Mouse (Mus musculus): ENCODE measurements around the gene Neto2.
"Not testable (repeated sequence)": the region's sequence is repeated elsewhere in the genome, so short reads cannot be mapped to it uniquely, and the experiment has no call there.

Gene Neto2

GRCm38 (mm10) chr8:85700751-85701351 lies at the start of gene Neto2:
Gene Neto2, minus strand, starts transcription at chr8:85700924.
- peak; percentile 77 for DNase-seq

- no peak for DNase-seq
Measured at GRCm38 (mm10) chr8:85745053-85745452, 44.3 kb upstream of the Neto2 start.

GRCm38 (mm10) chr8:85730545-85730944 lies 29.8 kb upstream of the Neto2 start:
- no peak for DNase-seq

DNA sequence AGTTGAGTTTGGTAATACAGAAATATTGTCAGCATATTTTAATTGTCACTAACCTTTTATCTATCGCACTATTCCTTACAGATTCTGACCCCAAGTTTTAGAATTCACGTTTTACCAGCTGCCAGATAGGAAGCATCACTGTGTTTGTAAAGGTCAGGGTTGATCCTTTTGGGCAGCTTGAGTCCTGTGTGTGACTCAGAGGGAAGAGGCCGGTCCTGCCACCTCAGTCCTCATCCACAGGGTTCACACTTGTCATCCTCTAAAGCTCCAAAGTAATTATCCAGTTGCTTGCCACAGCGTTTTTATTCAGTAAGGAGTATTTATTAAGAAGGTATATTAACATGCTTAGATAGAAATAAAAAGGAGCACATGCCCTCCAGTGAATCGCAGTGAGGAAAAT lies 16.5 kb upstream of the Neto2 start:
- DNase-seq, result no peak

GRCm38 (mm10) chr8:85716696-85717095 lies 16.0 kb upstream of the Neto2 start:
- no peak for DNase-seq

DNA sequence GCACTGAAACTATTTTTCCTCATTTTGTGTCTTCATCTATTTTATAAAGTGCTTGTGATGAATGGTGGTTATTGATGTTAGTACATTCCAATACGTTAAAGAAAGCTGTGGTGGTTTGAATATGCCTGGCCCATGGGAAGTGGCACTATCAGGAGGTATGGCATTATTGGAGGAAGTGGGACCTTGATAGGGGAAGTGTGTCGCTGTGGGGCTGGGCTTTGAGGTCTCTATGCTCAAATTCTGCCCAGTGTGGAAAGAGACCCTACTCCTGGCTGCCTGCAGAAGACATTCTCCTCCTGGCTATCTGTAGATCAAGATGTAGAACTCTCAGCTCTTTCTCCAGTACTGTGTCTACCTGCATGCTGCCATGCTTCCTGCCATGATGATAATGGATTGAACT lies 6.3 kb upstream of the Neto2 start:
- DNase-seq, result no peak

DNA sequence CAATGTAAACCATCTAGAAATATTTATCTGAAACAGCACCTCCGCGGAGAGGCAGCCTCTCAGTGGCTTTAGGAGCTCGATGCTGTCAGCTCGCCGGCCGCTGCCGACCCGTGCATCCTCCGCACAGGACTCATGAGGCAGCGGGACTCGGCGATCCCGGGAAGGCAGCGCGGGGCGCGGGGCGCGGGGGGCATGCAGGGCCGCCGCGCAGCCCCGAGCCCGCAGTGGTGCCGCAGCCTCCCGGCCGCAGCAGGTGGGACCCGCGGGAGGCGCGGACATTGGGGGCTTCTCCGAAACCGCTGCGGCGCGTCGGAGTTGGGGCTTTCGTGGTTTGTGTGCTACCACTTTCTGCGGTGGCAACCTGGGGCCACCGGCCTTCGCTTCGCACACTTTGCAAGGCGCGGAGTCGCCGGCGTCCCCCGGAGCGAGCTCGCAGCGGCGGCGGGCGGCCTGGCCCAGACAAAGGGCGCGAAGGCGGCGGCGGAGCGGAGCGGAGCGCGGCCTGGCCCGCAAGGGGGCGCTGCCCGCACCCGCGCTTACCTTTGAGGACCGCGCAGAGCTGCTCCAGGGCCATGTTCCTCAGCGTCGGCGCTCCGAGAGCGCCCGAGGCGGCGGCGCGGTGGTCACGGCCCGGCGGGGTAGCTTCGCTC lies 498 bp downstream of the Neto2 start:
- peak; percentile 54 for DNase-seq

GRCm38 (mm10) chr8:85699051-85699450 lies 1.7 kb downstream of the Neto2 start:
- DNase-seq, result peak; percentile 77

DNA sequence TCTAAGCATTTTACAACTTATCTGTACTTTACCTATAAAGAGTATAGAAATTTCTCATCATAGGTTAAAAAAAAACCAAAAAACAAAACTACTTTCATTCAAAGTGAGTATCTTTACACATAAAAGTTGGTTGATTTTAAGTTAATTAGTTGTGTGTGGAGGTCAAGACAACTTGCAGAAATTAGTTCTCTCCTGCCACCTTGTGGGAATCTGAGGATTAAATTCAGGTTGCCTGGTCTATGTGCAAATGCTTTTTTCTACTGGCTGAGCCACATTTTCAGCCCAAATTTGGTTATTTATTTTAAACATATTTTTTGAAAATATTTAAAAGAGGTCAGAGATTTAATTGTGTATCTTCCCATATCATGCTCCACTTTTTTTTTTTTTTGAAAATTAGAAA lies 35.6 kb downstream of the Neto2 start:
- DNase-seq, result no peak

DNA sequence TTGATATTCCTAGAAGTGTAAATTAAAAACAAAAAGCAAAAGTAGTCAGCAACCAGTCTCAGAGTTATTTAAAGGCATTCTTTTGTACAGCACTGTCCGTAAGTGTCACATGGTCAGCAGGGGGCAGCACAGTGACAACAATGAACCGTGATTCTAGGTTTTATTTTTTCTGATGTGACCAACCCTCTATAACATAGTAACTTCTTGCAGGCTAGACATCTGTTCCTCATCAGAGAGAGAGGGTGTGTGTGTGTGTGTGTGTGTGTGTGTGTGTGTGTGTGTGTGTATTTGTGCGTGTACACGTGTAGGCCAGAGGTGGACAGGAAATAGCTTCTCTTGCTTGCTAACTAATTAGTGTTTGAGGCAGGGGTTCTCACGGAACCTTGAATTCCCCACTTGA lies 38.7 kb downstream of the Neto2 start:
- peak; percentile 43 for DNase-seq

- DNase-seq, result no peak
Measured at GRCm38 (mm10) chr8:85651201-85651600, 49.5 kb downstream of the Neto2 start.

- DNase-seq, result no peak
Measured at GRCm38 (mm10) chr8:85648553-85648952, 52.2 kb downstream of the Neto2 start.

GRCm38 (mm10) chr8:85644921-85645665 lies 55.6 kb downstream of the Neto2 start:
- no peak for DNase-seq

GRCm38 (mm10) chr8:85624450-85624849 lies 76.3 kb downstream of the Neto2 start:
- DNase-seq, result no peak

DNA sequence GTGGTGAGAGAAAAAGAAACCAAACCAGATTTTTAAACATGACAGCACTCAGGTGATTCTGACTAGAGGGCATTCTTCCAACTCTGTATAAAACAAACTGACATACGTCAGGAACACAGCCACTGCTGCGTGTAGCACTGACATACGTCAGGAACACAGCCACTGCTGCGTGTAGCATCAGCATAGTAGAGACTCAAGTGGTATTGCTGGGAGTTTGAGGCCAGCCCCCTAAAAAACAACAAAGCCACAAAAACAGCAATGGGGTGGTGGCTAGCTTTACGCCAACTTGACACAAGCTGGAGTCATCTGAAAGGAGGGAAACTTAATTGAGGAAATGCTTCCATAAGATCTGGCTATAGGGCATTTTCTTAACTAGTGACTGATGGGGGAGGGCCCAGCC lies 77.5 kb downstream of the Neto2 start:
- DNase-seq, result no peak

DNA sequence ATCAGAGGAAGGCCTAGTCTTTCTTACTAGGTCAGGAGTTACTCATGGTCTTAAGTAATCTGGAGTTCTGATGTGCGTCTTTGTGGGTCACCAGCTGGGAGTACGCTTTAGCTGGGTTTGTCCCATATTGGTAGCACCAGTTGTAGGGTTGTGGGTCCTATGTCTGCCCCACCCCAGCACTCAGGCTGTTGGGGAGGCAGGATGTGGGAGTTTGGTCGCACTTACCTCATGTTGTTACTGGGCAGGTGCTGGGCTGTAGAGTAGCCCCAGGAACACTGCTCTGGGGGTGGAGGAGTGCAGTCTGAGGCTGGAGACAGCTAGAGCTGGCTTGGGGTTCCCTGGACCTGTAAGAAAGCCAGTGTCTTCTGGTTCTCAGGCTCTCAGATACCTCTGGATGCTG lies 81.9 kb downstream of the Neto2 start:
- DNase-seq, result no peak

DNA sequence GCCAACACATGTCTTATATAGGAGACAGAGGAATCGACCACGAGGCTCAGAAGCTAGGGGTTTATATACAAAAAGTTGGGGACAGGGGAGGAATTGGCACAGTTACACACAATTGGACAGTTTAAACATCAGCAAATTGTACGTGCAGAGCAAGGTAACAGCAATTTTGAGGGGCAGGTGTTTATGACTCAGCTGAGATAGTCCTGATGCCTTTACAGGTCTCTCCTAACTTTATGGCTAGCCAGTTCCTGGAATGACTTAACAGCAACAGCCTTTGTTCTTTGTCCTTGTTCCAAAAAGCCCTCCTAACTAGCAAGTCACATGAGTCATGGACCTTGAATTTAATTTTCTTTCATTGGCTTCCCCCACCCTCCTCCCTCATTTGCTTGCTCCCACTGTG lies 83.6 kb downstream of the Neto2 start:
- DNase-seq, result not testable (repeated sequence)

DNA sequence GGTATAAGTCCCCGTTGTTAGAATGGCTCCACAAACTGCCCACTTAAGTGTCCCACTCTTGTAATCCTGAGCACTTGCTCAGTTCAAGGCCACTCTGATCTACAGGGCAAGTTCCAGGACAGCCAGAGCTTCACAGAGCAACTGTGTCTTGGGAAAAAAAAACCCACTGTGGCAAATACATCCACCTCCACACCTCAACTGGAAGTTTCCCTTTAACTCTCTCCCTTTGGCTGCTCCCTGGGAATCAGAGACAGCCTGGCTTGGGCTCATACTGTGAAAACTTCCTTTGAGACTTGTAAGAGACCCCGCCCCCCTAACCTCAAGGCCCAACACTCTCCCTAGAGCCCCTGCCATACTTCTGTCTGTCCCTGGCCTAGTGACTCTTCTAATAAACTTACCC lies 91.9 kb downstream of the Neto2 start:
- no peak for DNase-seq

GRCm38 (mm10) chr8:85607804-85608203 lies 92.9 kb downstream of the Neto2 start:
- DNase-seq, result no peak

DNA sequence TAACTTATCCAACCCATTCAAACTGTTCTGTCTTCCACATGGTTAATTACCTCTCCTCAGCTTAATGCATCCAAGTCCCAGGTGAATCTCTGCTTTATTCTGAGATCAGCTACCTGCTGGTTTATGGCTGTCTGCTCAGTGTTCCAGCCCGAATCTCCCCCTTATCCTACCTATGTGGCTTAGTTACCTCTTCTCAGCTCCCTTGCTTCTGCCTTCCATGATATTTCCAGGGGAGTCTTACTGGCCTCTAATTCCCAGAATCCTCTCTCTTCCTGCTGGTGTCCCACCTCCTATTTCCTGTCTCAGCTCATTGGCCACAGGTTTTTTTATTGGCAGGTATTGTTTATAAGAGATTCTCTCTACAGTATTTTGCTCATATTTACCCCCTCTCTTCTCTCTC lies 93.8 kb downstream of the Neto2 start:
- DNase-seq, result no peak

DNA sequence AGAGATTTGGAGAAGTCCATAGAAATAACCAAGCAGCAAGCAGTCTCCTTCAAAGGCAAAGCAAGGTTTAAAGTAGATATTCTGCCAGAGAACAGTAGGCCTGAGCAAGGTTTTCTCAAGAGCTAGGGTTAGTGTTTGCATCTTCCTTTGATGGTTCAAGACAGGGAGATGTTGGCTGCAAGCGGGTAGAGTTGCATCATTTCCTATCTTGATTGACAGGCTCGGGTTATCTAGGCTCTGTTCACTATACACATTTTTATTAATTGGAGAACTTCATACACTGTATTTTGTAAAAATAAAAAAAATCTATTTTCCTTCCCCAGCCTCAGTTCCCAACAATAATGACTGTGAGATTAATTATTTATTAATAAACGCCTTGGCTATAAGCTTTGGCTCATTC lies 94.2 kb downstream of the Neto2 start:
- no peak for DNase-seq

DNA sequence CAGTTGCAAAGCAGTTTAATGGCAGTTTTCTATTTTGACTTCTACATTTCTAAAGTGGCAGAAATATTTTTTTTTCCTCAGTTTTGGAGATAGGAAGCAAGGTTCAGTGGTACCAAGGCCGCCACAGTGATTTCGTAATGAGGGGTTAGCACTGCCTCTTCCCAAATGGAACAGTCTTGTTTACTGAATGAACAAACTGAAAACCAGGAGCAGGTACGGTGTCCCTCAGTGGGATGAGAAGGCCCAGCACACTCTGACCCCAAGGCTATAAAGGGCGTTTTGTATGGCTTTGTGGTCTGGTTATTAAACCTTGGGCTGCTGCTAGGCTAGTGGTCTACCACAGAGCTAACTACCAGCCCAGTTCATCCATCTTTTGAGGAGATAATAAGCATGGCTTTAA lies 96.5 kb downstream of the Neto2 start:
- no peak for DNase-seq

DNA sequence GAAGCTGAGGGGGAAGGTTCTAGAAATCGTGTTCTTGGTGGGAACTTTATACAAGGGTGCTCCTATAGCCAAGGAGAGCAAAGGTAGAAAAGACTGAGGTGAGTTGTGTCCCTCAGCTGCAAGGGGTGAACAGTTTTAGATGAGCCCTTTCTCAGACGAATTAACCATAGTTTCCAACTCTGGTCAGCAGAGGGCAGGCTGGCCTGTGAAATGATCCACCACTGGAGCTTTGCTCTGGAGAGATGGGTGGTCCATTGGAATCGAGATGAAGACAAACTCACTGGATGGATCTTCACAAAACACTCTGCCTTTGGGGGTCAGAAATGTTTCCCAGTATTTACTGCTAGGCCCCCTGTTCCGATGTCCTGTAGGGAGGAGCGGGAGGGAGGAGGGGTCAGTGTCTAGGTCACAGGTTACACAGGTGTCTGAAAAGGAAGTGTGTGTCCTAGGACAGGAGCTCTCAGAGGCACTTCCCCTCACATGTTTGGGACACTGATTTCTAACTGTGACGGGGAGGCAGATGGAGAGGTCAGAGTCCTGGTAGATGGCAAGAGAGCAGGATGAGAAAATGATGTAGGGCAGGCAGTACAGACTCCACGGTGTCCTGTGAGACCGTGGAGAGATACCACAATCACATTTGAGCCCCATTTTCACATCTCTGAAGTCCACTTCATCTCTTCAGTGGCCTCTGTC lies 97.4 kb downstream of the Neto2 start:
- DNase-seq, result peak; percentile 62

- DNase-seq, result no peak
Measured at GRCm38 (mm10) chr8:85602737-85603136, 98.0 kb downstream of the Neto2 start.

Data from right cerebral cortex, adult 18-20 months (tissue).